Mouse (Mus musculus) kidney, postnatal 4 days (tissue): Measurements from ENCODE around the gene Gtf2ird2.

ENCODE experiments used
- DNase-seq, 2 experiments: peaks; one replicate each; pipeline ENCODE4 v3.0.0; 2021; ENCODE audit warnings: mixed read lengths in 2 of 2

Gene Gtf2ird2

GRCm38 (mm10) chr5:134270566-134270965, 86.7 kb downstream of the Gtf2ird2 start:
- DNase-seq, result no peak

- DNase-seq, result peak; percentile 33 to 57
Measured at GRCm38 (mm10) chr5:134271421-134271820, 87.6 kb downstream of the Gtf2ird2 start.

GRCm38 (mm10) chr5:134272761-134273160, 88.9 kb downstream of the Gtf2ird2 start:
- DNase-seq, result peak in 1 of 2 experiments; percentile 25

DNA sequence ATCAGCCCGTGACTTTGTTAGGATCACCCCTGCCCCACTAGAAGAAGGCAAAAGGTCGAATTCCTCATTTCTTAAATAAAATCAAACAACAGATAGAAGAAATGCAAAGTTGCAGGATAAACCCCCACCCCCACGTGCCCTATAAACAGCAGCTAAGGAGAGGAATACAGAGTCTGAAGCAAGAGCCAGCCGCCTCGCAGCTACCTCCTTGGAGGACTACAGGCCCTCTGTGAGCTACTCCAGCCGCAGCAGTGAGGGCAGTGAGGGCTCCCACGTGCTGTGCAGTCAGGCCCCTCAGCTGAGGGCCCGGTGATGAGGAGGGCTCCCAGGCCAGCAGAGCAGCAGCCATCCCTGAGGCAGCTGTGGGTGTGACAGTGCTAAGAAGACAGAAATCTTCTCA, 89.9 kb downstream of the Gtf2ird2 start:
- DNase-seq, result no peak
